Mouse (Mus musculus) embryo, embryonic 9.5 days (tissue): Measurements from ENCODE around the gene Nxph2.
A peak's percentile ranks its signal among the peaks of the same experiment; 100 is the strongest.
"Not testable (repeated sequence)": the region's sequence is repeated elsewhere in the genome, so short reads cannot be mapped to it uniquely, and the experiment has no call there.

ENCODE experiments used
- DNase-seq: peaks from one replicate; pipeline ENCODE4 v3.0.0-alpha.2; 2017; ENCODE audit errors: extremely low spot score

Nxph2 gene

DNA sequence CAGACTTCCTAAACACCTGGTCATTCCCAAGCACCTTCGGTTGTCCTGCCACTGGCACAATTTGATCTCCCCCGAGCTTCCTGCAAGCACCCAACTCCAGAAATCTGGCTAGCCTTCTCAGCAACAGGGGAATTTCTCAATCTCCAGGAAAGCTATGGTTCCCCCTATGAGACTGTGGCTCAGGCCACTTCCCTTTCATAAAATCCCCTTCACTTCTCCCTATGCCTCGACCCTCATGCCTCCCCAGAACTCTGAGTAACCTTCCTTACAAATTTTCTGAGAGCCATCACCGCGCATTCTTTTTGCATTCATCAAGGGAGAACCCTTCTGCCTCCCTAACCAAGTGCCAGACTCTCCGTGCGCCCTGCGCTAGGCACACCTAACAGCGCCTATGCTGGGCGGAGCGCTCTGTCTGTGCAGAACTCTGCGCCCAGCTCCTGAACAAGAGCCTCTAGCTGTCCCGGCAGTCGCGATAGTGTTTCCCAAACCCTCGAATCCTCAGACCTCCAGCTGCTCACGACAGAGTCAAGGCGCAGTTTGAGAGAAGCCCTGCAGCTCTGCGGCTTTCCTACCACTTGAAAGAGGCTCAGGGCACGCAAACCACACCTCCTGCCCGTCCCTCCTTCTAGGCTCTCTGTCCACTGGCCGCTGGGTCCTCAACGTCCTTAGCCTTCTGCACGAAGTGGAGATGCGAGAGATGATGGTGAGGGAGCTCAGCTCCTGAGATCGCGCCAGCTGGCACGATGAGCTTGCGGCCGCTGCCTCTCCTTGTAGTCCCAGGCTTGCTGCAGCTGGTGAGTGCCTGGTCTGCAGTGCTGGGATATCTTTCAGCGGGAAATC, at the start of gene Nxph2:
Gene Nxph2 (plus strand): TSS at position 501 of the 840 bp plus-strand sequence.
- DNase-seq: peak; percentile 51

DNA sequence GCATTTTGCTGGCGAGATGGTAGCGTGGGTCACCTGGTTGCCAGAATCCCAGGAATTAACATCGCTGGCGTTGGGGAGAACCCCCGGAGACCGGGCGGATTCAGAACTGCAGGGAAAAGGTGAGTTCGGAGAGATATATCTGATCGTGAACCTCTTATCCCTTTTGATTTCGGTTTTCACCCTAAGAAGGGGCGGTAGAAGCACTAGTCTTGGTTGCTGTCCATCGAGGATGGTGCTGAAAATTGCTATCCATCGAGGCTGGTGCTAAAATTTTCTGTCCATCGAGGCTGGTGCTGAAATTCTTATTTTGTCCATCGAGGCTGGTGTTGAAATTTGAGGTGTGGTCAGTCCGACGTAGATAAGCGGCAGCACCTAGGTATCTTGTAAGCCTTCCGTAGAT, 30.1 kb upstream of the Nxph2 start:
- not testable (repeated sequence) for DNase-seq

DNA sequence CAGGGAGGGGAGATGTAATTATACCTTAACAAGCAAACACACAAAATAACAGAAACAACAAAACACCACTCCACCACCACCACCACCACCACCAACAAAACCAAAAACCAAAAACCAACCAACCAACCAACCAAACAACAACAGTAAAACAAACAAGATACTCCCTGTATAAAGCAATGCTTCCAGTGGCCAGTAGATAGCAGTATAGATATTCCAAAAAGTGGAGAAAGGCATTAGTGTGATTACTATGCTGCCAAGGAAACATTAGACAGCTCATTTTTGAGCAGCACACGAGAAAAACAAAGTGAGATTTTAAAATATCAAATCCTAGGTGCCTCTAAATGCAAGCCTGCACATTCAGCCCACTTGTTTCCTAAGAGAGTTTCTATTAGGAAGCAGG, 6.2 kb upstream of the Nxph2 start:
- DNase-seq: no peak
